Mouse (Mus musculus) forebrain, embryonic 12.5 days (tissue): ENCODE results near the gene Col1a1. TPM values are rescaled to one million over a fixed set of nuclear protein-coding genes. Genes with fewer than 3 reads are reported as not detected.
A peak's percentile ranks its signal among the peaks of the same experiment; 100 is the strongest.
"Not testable (repeated sequence)": the region's sequence is repeated elsewhere in the genome, so short reads cannot be mapped to it uniquely, and the experiment has no call there.

Experiments used
- ATAC-seq: fragments of 200-750 bp; cut with Nextera tagmentation; 2 replicates; pipeline ENCODE4 v1.8.0; 2017; ENCODE audit warnings: moderate TSS enrichment; ENCODE audit not compliant: low FRiP score
- H3K27ac ChIP-seq: fragments of 300-500 bp; sonication (generic); 2 replicates; pipeline ENCODE4 v1.5.1; 2016; ENCODE audit warnings: mild to moderate bottlenecking
- H3K27me3 ChIP-seq: fragments of 300-500 bp; sonication (generic); 2 replicates; pipeline ENCODE4 v1.6.1; 2016; ENCODE audit warnings: mild to moderate bottlenecking
- H3K36me3 ChIP-seq: fragments of 300-500 bp; sonication (generic); replicated peaks from 2 replicates; pipeline ENCODE4 v1.6.1; 2016; ENCODE audit warnings: mild to moderate bottlenecking
- H3K4me1 ChIP-seq: fragments of 300-500 bp; sonication (generic); 2 replicates; pipeline ENCODE4 v1.6.1; 2016
- H3K4me2 ChIP-seq: fragments of 300-500 bp; sonication (generic); 2 replicates; pipeline ENCODE4 v1.6.1; 2016; ENCODE audit warnings: mild to moderate bottlenecking, moderate library complexity
- H3K4me3 ChIP-seq: fragments of 300-500 bp; sonication (generic); replicated peaks from 2 replicates; pipeline ENCODE4 v1.5.1; 2016; ENCODE audit warnings: mild to moderate bottlenecking
- H3K9ac ChIP-seq: fragments of 300-500 bp; sonication (generic); 2 replicates; pipeline ENCODE4 v1.6.1; 2016; ENCODE audit warnings: mild to moderate bottlenecking
- H3K9me3 ChIP-seq: fragments of 300-500 bp; sonication (generic); 2 replicates; pipeline ENCODE4 v1.6.1; 2016
- WGBS: fragments of 180-500 bp; shearing (Covaris S2); methylation state at CpG from one replicate; pipeline ENCODE4 v1.1.7; 2016; 5-methylcytosine and 5-hydroxymethylcytosine counted together
- polyA plus RNA-seq: library from polyadenylated mRNA; unstranded; fragments of >200 nt; fragmentation: Nextera tagmentation; extraction: Ambion mirVana; gene quantifications from 2 replicates; pipeline ENCODE4 v1.2.1, GENCODE M21; 2016

Col1a1 gene
- polyA plus RNA-seq, 1 experiment from 2014 or later = 267 TPM

GRCm38 (mm10) chr11:94968187-94968586 lies 32.2 kb downstream of the Col1a1 start:
- Histone ChIP-seq H3K36me3 (no peaks in the 10 kb centered on the region), H3K27me3 (peaks cover 13% of the 10 kb centered on the region; the same call in 1 of the 2 replicates), H3K4me1 (peaks cover 4% of the 10 kb centered on the region), H3K4me3 (no peak overlapping the region), H3K9ac (no peak overlapping the region), H3K4me2 (no peak overlapping the region), H3K9me3 (no peaks in the 10 kb centered on the region), H3K27ac (no peak overlapping the region)
- ATAC-seq = no peak
- 79% methylated on average over 7 of the region's 7 CpGs for WGBS

GRCm38 (mm10) chr11:94969709-94970108 lies 33.7 kb downstream of the Col1a1 start:
- H3K36me3 ChIP-seq, H3K9ac ChIP-seq, H3K4me1 ChIP-seq, H3K4me3 ChIP-seq, H3K27ac ChIP-seq, H3K9me3 ChIP-seq, H3K4me2 ChIP-seq, ATAC-seq: not testable (repeated sequence)
- peaks cover 13% of the 10 kb centered on the region; the same call in 1 of the 2 replicates for H3K27me3 ChIP-seq
- WGBS = 98% methylated on average over 4 of the region's 4 CpGs

- 67% methylated on average over 15 of the region's 15 CpGs for WGBS
- no peaks in the 10 kb centered on the region for H3K9me3 ChIP-seq
- H3K4me2 ChIP-seq = no peak overlapping the region
- peaks cover 7% of the 10 kb centered on the region for H3K4me1 ChIP-seq
- peak; percentile 49; the same call in 1 of the 2 replicates for ATAC-seq
- H3K27me3 ChIP-seq = peaks cover 13% of the 10 kb centered on the region; the same call in 1 of the 2 replicates
- H3K4me3 ChIP-seq = no peak overlapping the region
- H3K27ac ChIP-seq = no peak overlapping the region
- no peak overlapping the region for H3K9ac ChIP-seq
- H3K36me3 ChIP-seq = no peaks in the 10 kb centered on the region
Measured at GRCm38 (mm10) chr11:94970210-94970943, 34.4 kb downstream of the Col1a1 start.

GRCm38 (mm10) chr11:94971895-94972615 lies 36.0 kb downstream of the Col1a1 start:
- WGBS = 69% methylated on average over 16 of the region's 16 CpGs
- no peak overlapping the region for H3K4me3 ChIP-seq
- no peak overlapping the region; the same call in 1 of the 2 replicates for H3K9ac ChIP-seq
- H3K9me3 ChIP-seq = no peaks in the 10 kb centered on the region
- ATAC-seq = no peak
- H3K27ac ChIP-seq = no peak overlapping the region
- no peaks in the 10 kb centered on the region for H3K36me3 ChIP-seq
- H3K27me3 ChIP-seq = peaks cover 13% of the 10 kb centered on the region; the same call in 1 of the 2 replicates
- peaks cover 7% of the 10 kb centered on the region for H3K4me1 ChIP-seq
- H3K4me2 ChIP-seq = no peak overlapping the region

GRCm38 (mm10) chr11:94972887-94973286 lies 36.9 kb downstream of the Col1a1 start:
- H3K4me3 ChIP-seq = no peak overlapping the region
- H3K9me3 ChIP-seq = no peaks in the 10 kb centered on the region
- peaks cover 9% of the 10 kb centered on the region; the same call in 1 of the 2 replicates for H3K27me3 ChIP-seq

GRCm38 (mm10) chr11:94973313-94973712 lies 37.3 kb downstream of the Col1a1 start:
- no peak for ATAC-seq
- H3K9ac ChIP-seq = no peak overlapping the region
- no peak overlapping the region for H3K4me2 ChIP-seq
- 44% methylated on average over 4 of the region's 4 CpGs for WGBS
- H3K27ac ChIP-seq = no peak overlapping the region
- no peaks in the 10 kb centered on the region for H3K36me3 ChIP-seq
- H3K9me3 ChIP-seq = no peaks in the 10 kb centered on the region
- peaks cover 12% of the 10 kb centered on the region for H3K4me1 ChIP-seq
- H3K4me3 ChIP-seq = no peak overlapping the region
- peaks cover 7% of the 10 kb centered on the region; the same call in 1 of the 2 replicates for H3K27me3 ChIP-seq

More at GRCm38 (mm10) chr11:94972887-94973286, 36.9 kb downstream of the Col1a1 start:
- Histone ChIP-seq H3K9ac (no peak overlapping the region), H3K4me2 (no peak overlapping the region), H3K4me1 (peaks cover 8% of the 10 kb centered on the region), H3K27ac (no peak overlapping the region), H3K36me3 (no peaks in the 10 kb centered on the region)
- 74% methylated on average over 5 of the region's 5 CpGs for WGBS
- ATAC-seq = no peak

- H3K9me3 ChIP-seq = no peaks in the 10 kb centered on the region
- no peak overlapping the region for H3K4me3 ChIP-seq
- H3K27ac ChIP-seq = no peak overlapping the region
- H3K9ac ChIP-seq = no peak overlapping the region
- no peaks in the 10 kb centered on the region for H3K36me3 ChIP-seq
- peaks cover 7% of the 10 kb centered on the region; the same call in 1 of the 2 replicates for H3K27me3 ChIP-seq
- ATAC-seq = no peak
- H3K4me1 ChIP-seq = peaks cover 22% of the 10 kb centered on the region
- no peak overlapping the region for H3K4me2 ChIP-seq
- WGBS = 80% methylated on average over 2 of the region's 2 CpGs
Measured at GRCm38 (mm10) chr11:94974951-94975350, 38.9 kb downstream of the Col1a1 start.

- H3K4me3 ChIP-seq = no peak within 1 kb of the TSS
- no peaks in the 10 kb centered on the region for H3K9me3 ChIP-seq
- no peaks in the 10 kb centered on the region for H3K36me3 ChIP-seq
- peaks cover 4% of the 10 kb centered on the region; the same call in 1 of the 2 replicates for H3K27me3 ChIP-seq
- H3K4me2 ChIP-seq = no peak within 1 kb of the TSS
- H3K4me1 ChIP-seq = peaks cover 22% of the 10 kb centered on the region
- H3K27ac ChIP-seq = no peak within 1 kb of the TSS
- WGBS = 78% methylated on average over 5 of the region's 5 CpGs
- H3K9ac ChIP-seq = no peak within 1 kb of the TSS
- ATAC-seq = no peak
Measured at GRCm38 (mm10) chr11:94976199-94976598, 40.2 kb downstream of the Col1a1 start, which contains the start of gene Sgca. Sgca (minus strand) TSS chr11:94976327.

- Histone ChIP-seq H3K9me3 (no peaks in the 10 kb centered on the region), H3K36me3 (no peaks in the 10 kb centered on the region), H3K4me2 (peak overlapping the region; percentile 47), H3K9ac (peak overlapping the region; percentile 56; the same call in 1 of the 2 replicates), H3K27ac (peak overlapping the region; percentile 90), H3K27me3 (no peaks in the 10 kb centered on the region), H3K4me3 (peak overlapping the region; percentile 25), H3K4me1 (peaks cover 17% of the 10 kb centered on the region)
- WGBS = 44% methylated on average over 9 of the region's 9 CpGs
- ATAC-seq = peak; percentile 70
Measured at GRCm38 (mm10) chr11:94978178-94978915, 42.3 kb downstream of the Col1a1 start.

GRCm38 (mm10) chr11:94978947-94979346 lies 42.9 kb downstream of the Col1a1 start:
- Histone ChIP-seq H3K27ac (peak overlapping the region; percentile 90), H3K4me2 (peak overlapping the region; percentile 47), H3K27me3 (no peaks in the 10 kb centered on the region), H3K9me3 (no peaks in the 10 kb centered on the region), H3K9ac (peak overlapping the region; percentile 56; the same call in 1 of the 2 replicates), H3K4me3 (peak overlapping the region; percentile 25), H3K36me3 (no peaks in the 10 kb centered on the region), H3K4me1 (peaks cover 15% of the 10 kb centered on the region)
- peak; percentile 94 for ATAC-seq
- 0% methylated on average over 20 of the region's 20 CpGs for WGBS

GRCm38 (mm10) chr11:94979462-94980179 lies 43.6 kb downstream of the Col1a1 start:
- H3K27me3 ChIP-seq = no peaks in the 10 kb centered on the region
- H3K4me2 ChIP-seq = peak overlapping the region; percentile 47
- no peak overlapping the region for H3K4me3 ChIP-seq
- no peaks in the 10 kb centered on the region for H3K36me3 ChIP-seq
- H3K27ac ChIP-seq = no peak overlapping the region
- WGBS = 78% methylated on average over 11 of the region's 11 CpGs
- no peaks in the 10 kb centered on the region for H3K9me3 ChIP-seq
- no peak overlapping the region for H3K9ac ChIP-seq
- peaks cover 15% of the 10 kb centered on the region for H3K4me1 ChIP-seq
- peak; percentile 15 for ATAC-seq
